Mouse (Mus musculus): ENCODE results near the gene Stard13.

Gene Stard13

DNA sequence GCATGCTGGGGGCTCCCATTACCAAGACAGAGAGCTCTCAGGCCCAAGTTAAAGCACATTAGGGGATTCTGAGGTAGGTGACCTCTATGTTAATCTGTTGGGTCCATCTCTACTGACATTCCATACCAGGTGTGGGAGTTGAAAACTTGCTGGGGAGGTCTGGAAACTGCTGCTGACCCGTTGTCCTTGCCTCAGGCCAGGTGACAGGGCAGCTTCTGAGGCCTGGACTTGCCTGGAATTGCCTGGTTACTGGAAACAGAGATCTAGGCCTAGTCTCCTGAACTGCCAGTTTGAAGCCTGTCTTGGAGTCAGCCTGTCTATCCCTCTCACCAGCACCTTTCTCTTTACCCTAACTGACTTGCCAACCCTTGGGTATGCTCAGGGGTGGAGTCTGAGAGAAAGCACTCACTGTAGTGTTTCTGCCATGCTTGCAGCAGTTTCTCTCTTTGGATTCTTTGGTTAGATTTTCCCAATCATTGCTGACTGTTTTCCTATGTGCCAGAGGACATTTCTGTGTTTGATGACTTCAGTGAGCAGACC lies 229.3 kb downstream of the Stard13 start:
- DNase-seq: no peak

- DNase-seq: no peak
Measured at GRCm38 (mm10) chr5:151002051-151002450, 231.6 kb downstream of the Stard13 start.

DNA sequence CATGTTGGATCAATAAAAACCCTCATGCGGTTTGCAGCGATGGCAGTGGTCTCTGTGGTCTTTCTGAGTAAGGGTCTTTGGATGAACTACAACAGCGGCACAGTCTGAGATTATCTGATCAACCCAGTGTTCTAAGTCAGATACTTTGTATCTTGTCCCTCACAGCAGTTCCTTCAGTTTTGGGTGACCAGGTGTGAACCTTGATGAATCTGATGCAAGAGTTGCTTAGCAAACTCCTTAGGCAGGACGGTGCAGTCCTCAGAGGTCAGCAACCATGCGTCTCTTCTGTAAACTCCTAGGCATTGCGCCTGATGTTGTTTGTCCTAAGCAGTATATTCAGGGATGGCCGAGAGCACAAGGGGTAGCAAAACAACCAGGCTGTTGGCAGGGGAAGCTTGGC lies 232.5 kb downstream of the Stard13 start:
- no peak for DNase-seq

DNA sequence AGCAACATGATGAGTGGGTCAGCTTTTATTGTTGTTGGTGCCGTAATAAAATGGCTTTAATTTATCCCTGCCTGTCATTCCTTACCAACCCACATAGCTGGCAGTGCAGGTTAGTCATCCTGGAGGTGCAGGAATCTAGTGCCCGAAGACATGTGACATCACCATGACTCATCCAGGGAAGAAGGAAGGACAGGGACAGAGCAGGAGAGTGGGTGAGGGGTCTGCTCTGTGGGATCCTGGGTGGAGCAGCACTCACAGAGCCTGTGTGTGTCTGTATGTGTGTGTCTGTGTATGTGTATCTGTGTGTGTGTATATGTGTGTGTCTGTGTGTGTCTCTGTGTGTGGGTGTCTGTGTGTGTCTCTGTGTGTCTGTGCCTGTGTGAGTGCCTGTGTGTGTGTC lies 237.1 kb downstream of the Stard13 start:
- peak; percentile 49 for DNase-seq

DNA sequence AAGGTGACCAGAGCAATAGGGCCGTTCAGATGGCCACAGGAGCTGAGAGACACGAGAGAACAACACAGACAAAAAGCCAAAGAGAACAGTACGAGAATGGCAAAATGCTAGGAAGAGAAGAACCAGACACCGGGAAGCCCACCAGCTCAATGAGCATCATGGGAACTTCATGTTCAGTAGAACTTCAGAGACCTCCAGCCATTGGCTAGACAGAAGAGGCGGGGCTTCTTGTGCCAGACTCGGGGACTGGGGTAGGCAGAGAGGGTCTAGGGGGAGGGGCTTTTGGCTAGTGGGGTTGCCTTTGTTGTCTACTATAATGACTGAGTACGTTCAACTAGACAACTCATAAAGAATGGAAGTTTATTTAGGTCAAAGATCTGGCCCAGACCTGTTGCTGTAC lies 239.5 kb downstream of the Stard13 start:
- DNase-seq: no peak

All from right cerebral cortex, adult 18-20 months (tissue).